22 mouse cellular contexts compared by ENCODE assay signal in the genomic region with DNA sequence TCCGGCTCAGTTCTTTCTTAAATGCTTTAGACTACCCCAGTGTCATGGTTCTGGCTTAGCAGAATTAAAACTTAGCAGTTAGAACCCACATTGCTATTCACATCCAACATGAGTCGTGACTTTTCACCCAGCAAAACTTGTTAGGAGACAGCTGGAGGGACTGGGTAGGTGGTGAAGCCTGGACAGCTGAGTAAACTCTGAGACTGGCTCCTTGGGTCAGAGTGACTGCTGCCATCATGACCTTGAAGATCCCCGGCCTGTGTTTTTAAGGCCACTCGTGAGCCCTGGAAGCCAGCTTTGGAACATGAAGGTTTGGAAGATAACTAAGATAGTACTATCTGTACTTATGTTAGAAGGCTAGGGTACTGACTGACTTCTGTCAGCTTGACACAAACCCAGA. TPM values are rescaled to one million over a fixed set of nuclear protein-coding genes. Genes with fewer than 3 reads are reported as not detected.
"Had no signal": no experiment of that assay in that cellular context is flagged by ENCODE, and none has a peak within 500 bp of the region (broad histone marks: within the 10 kb centered on the region; RNA-seq: fewer than 3 reads in every experiment).

No protein-coding gene starts in this region.

- H3K27ac ChIP-seq: limb, embryonic 12.5 days; limb, embryonic 15.5 days; liver, embryonic 14.5 days; macrophage; midbrain, embryonic 13.5 days; neural tube, embryonic 12.5 days; neural tube, embryonic 15.5 days; stomach, embryonic 15.5 days had no signal

- ATAC-seq: inflammation-experienced regulatory T-cells, adult 6 months; liver, postnatal 0 days; lung, postnatal 0 days; midbrain, embryonic 13.5 days had no signal

- H3K9ac ChIP-seq: limb, embryonic 12.5 days; limb, embryonic 15.5 days; liver, embryonic 14.5 days; liver, postnatal 0 days; lung, embryonic 14.5 days; midbrain, embryonic 13.5 days; neural tube, embryonic 12.5 days; neural tube, embryonic 15.5 days; stomach, embryonic 15.5 days had no signal

- H3K4me3 ChIP-seq: limb, embryonic 12.5 days; limb, embryonic 15.5 days; midbrain, embryonic 13.5 days; neural tube, embryonic 12.5 days; neural tube, embryonic 15.5 days; stomach, embryonic 15.5 days had no signal

- DNase-seq: kidney, adult 11 months; kidney, postnatal 10 days; kidney, postnatal 4 days; left cerebral cortex, postnatal 4 days; liver, postnatal 0 days; lung, embryonic 14.5 days; retina, postnatal 1 day; right cerebral cortex, postnatal 25 days; spleen, adult 18-20 months; thymus, postnatal 25 days had no signal

- H3K9me3 ChIP-seq: limb, embryonic 12.5 days; limb, embryonic 15.5 days; midbrain, embryonic 13.5 days; neural tube, embryonic 12.5 days; neural tube, embryonic 15.5 days; stomach, embryonic 15.5 days had no signal

- H3K4me2 ChIP-seq: limb, embryonic 12.5 days; limb, embryonic 15.5 days; liver, embryonic 11.5 days; lung, embryonic 14.5 days; midbrain, embryonic 13.5 days; neural tube, embryonic 12.5 days; neural tube, embryonic 15.5 days; stomach, embryonic 15.5 days had no signal

- H3K36me3 ChIP-seq: limb, embryonic 12.5 days; limb, embryonic 15.5 days; midbrain, embryonic 13.5 days; neural tube, embryonic 12.5 days; neural tube, embryonic 15.5 days; stomach, embryonic 15.5 days had no signal

- H3K27me3 ChIP-seq: limb, embryonic 12.5 days; limb, embryonic 15.5 days; midbrain, embryonic 13.5 days; neural tube, embryonic 12.5 days; neural tube, embryonic 15.5 days; stomach, embryonic 15.5 days had no signal

- H3K4me1 ChIP-seq: limb, embryonic 12.5 days; limb, embryonic 15.5 days; midbrain, embryonic 13.5 days; neural tube, embryonic 12.5 days; neural tube, embryonic 15.5 days; stomach, embryonic 15.5 days had no signal

RNA-seq across cellular contexts. Expression of a gene that starts 35.4 kb away (rescaled TPM):
- total RNA-seq: megakaryocyte, adult 5-6 weeks had no signal
- polyA plus RNA-seq: liver, embryonic 14.5 days; macrophage had no signal
